Mouse (Mus musculus) intestine, postnatal 0 days (tissue): ENCODE results near the gene Iqce. TPM values are rescaled to one million over a fixed set of nuclear protein-coding genes. Genes with fewer than 3 reads are reported as not detected.

Experiments
- ATAC-seq: fragments of 200-750 bp; cut with Nextera tagmentation; 2 replicates; pipeline ENCODE4 v1.8.0; 2017; ENCODE audit warnings: mild to moderate bottlenecking, moderate TSS enrichment, moderate library complexity
- H3K27ac ChIP-seq: fragments of 300-500 bp; sonication (generic); 2 replicates; pipeline ENCODE4 v1.5.1; 2014; ENCODE audit warnings: mild to moderate bottlenecking, low read depth, low read length, moderate library complexity
- H3K27me3 ChIP-seq: fragments of 300-500 bp; sonication (generic); replicated peaks from 2 replicates; pipeline ENCODE4 v1.6.1; 2014; ENCODE audit warnings: low read length, mixed read lengths; ENCODE audit not compliant: control insufficient read depth, insufficient read depth
- H3K36me3 ChIP-seq: fragments of 300-500 bp; sonication (generic); 2 replicates; pipeline ENCODE4 v1.6.1; 2014; ENCODE audit warnings: mild to moderate bottlenecking, moderate library complexity; ENCODE audit not compliant: control insufficient read depth, insufficient read depth
- H3K4me1 ChIP-seq: fragments of 300-500 bp; sonication (generic); replicated peaks from 2 replicates; pipeline ENCODE4 v1.6.1; 2014; ENCODE audit warnings: antibody characterized with exemption, low read length, mixed read lengths; ENCODE audit not compliant: control insufficient read depth, insufficient read depth
- H3K4me2 ChIP-seq: fragments of 300-500 bp; sonication (generic); replicated peaks from 2 replicates; pipeline ENCODE4 v1.6.1; 2014; ENCODE audit warnings: low read depth, mild to moderate bottlenecking, moderate library complexity
- H3K4me3 ChIP-seq: fragments of 300-500 bp; sonication (generic); 2 replicates; pipeline ENCODE4 v1.5.1; 2014; ENCODE audit warnings: low read depth, low read length
- H3K9ac ChIP-seq: fragments of 300-500 bp; sonication (generic); 2 replicates; pipeline ENCODE4 v1.6.1; 2014; ENCODE audit warnings: mild to moderate bottlenecking, low read depth, low read length
- H3K9me3 ChIP-seq: fragments of 300-500 bp; sonication (generic); 2 replicates; pipeline ENCODE4 v1.6.1; 2016; ENCODE audit warnings: mixed run types; ENCODE audit not compliant: control insufficient read depth
- CTCF ChIP-seq: sonication (generic); IDR thresholded peaks from 2 replicates; pipeline ENCODE4 v1.5.1; 2016; ENCODE audit warnings: low read depth, mild to moderate bottlenecking, control low read depth, antibody characterized with exemption, moderate library complexity
- WGBS: fragments of 180-500 bp; shearing (Covaris S2); extraction: QIAGEN DNeasy Blood & Tissue Kit; methylation state at CpG from one replicate; pipeline ENCODE4 v1.1.7; 2014; 5-methylcytosine and 5-hydroxymethylcytosine counted together
- polyA plus RNA-seq: library from polyadenylated mRNA; unstranded; fragments of >200 nt; fragmentation: Nextera tagmentation; extraction: Ambion mirVana; gene quantifications from 2 replicates; pipeline ENCODE4 v1.2.1, GENCODE M21; 2015

The Iqce gene
- polyA plus RNA-seq, 1 experiment from 2014 or later: 5.7 TPM

DNA sequence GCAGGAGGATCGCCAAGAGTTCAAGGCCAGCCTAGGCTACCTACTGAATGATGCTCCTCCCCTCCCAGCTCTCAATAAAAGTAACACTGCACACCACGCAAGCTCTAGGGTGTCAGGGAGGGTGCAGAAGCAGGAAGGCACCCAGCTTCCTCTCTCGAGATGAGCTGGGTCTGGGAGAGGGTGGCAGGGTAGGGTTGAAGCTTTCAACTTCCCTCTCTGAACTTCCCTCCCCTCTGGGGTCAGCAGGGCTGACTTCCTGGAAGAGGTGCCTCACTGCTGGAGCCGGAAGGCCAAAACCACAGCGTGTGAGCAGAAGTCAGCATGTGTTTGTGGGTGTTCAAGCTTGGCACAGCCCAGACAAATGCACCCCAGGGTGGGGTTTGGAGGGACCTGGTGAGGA, 84.5 kb downstream of the Iqce start:
- no peak for ATAC-seq
- Histone ChIP-seq H3K4me2 (no peak overlapping the region), H3K4me1 (no peaks in the 10 kb centered on the region; the same call in 1 of the 2 replicates), H3K36me3 (peaks cover 25% of the 10 kb centered on the region), H3K4me3 (no peak overlapping the region), H3K9me3 (no peaks in the 10 kb centered on the region), H3K27me3 (no peaks in the 10 kb centered on the region), H3K9ac (no peak overlapping the region), H3K27ac (no peak overlapping the region; the same call in 1 of the 2 replicates)
- TF ChIP-seq CTCF: no peak
- 60% methylated on average over 5 of the region's 5 CpGs for WGBS

DNA sequence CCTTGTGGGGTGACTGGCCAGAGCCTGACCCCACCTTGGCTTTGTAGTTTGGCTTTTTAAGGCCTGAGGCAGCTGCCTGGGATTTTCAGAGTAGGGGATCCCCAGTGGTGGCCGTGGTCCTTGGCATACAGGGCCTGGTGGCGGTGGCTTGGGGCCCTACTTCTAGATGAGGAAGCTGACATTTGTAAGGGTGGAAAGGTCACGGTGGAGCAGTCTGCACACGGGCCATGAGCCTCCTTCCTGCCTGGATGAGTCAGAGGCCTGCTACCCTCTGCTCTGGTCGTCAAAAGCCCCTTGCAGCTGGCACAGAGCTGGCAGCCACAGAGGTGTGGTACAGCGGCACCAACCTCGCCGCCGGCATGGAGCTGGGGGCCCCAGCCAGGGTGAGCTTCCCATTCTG, 85.5 kb downstream of the Iqce start:
- WGBS: 47% methylated on average over 9 of the region's 9 CpGs
- Histone ChIP-seq H3K4me2 (no peak overlapping the region), H3K36me3 (peaks cover 18% of the 10 kb centered on the region; the same call in 1 of the 2 replicates), H3K4me1 (peaks cover 2% of the 10 kb centered on the region; the same call in 1 of the 2 replicates), H3K27me3 (no peaks in the 10 kb centered on the region; the same call in 1 of the 2 replicates), H3K4me3 (no peak overlapping the region), H3K9me3 (no peaks in the 10 kb centered on the region), H3K27ac (no peak overlapping the region; the same call in 1 of the 2 replicates), H3K9ac (no peak overlapping the region)
- TF ChIP-seq CTCF: no peak
- ATAC-seq: no peak

DNA sequence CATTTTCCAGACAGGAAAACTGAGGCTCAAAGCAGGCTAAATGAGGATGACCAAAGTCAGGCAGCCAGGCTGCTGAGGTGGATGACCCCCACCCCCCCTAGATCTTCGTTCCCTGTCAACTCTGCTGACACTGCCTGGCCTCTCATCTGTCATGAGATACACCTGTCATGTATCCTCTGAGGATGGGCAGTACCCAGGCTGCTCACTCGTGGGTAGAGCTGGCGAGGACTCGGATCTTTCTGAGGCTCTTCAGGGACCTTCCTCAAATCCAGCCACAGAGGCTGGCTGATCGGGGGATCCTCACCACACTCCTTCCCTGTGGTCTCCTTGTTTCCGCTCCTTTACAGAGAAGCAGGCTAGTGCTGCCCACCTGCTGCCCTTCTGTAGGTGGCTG, 86.1 kb downstream of the Iqce start:
- peaks cover 7% of the 10 kb centered on the region for H3K4me1 ChIP-seq
- H3K9me3 ChIP-seq: no peaks in the 10 kb centered on the region
- H3K27ac ChIP-seq: peak overlapping the region; percentile 28; the same call in 1 of the 2 replicates
- no peak for ATAC-seq
- no peak overlapping the region for H3K4me3 ChIP-seq
- 85% methylated on average over 6 of the region's 6 CpGs for WGBS
- peaks cover 15% of the 10 kb centered on the region; the same call in 1 of the 2 replicates for H3K36me3 ChIP-seq
- H3K27me3 ChIP-seq: no peaks in the 10 kb centered on the region; the same call in 1 of the 2 replicates
- no peak overlapping the region for H3K9ac ChIP-seq
- no peak for TF ChIP-seq CTCF
- H3K4me2 ChIP-seq: no peak overlapping the region

DNA sequence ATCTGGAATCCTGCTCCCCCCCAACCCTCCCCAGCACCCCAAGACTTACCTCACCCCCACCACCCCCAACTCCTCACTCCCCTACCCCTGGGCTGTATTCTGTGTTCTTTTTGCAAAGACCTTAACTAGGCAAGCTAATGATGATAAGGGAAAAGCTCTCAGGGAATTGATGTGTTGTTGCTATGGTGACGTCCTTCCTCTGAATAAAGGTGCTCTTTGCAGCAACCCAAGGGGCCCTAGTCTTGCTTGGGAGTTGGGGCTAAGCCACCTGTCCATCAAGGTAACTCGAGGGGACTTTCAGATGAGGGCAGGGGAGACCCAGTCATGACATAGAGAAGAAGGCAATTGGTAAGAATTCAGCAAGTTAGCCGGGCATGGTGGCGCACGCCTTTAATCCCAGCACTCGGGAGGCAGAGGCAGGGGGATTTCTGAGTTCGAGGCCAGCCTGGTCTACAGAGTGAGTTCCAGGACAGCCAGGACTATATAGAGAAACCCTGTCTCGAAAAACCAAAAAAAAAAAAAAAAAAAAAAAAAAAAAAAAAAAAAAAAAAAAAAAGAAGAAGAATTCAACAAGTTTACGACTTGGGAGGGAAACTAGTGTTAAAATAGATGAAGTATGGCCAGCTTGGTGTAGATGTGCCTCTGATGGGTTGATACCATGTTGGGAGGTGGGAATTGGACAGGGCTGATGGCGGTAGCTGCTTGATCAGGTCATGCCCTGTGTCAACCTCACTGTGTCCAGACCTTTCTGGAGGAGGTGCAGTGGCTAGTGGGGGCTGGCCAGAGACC, 86.7 kb downstream of the Iqce start:
- H3K9me3 ChIP-seq: no peaks in the 10 kb centered on the region
- no peak overlapping the region for H3K4me2 ChIP-seq
- no peak for ATAC-seq
- no peak overlapping the region for H3K27ac ChIP-seq
- H3K27me3 ChIP-seq: no peaks in the 10 kb centered on the region; the same call in 1 of the 2 replicates
- TF ChIP-seq CTCF: no peak
- H3K36me3 ChIP-seq: peaks cover 15% of the 10 kb centered on the region; the same call in 1 of the 2 replicates
- no peak overlapping the region for H3K9ac ChIP-seq
- no peak overlapping the region for H3K4me3 ChIP-seq
- H3K4me1 ChIP-seq: peaks cover 9% of the 10 kb centered on the region
- 65% methylated on average over 10 of the region's 10 CpGs for WGBS

DNA sequence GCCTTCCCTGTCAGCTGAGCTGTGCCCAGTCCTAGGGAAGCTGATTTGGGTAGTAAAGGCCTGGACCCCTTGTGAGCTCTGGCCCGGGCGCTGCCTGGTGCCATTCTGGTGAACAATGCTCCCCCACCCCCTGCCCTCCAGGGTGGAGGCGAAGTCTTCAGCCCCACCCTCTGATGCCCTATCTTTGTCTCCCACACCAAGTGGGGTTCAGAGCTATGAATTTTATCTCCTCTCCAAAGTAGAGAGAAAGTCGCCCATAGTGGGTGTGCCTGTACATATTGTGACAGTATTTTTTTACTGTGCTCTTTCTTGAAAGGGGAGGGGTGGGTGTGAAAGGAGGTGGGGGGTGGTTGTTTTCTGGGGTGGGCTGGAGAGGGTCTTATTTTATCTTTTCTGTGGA, 87.3 kb downstream of the Iqce start:
- no peak for TF ChIP-seq CTCF
- H3K4me3 ChIP-seq: no peak overlapping the region
- H3K27me3 ChIP-seq: no peaks in the 10 kb centered on the region; the same call in 1 of the 2 replicates
- peaks cover 15% of the 10 kb centered on the region; the same call in 1 of the 2 replicates for H3K36me3 ChIP-seq
- no peaks in the 10 kb centered on the region for H3K9me3 ChIP-seq
- no peak overlapping the region for H3K4me2 ChIP-seq
- 79% methylated on average over 4 of the region's 4 CpGs for WGBS
- peaks cover 12% of the 10 kb centered on the region for H3K4me1 ChIP-seq
- H3K27ac ChIP-seq: no peak overlapping the region
- no peak overlapping the region for H3K9ac ChIP-seq
- ATAC-seq: no peak

DNA sequence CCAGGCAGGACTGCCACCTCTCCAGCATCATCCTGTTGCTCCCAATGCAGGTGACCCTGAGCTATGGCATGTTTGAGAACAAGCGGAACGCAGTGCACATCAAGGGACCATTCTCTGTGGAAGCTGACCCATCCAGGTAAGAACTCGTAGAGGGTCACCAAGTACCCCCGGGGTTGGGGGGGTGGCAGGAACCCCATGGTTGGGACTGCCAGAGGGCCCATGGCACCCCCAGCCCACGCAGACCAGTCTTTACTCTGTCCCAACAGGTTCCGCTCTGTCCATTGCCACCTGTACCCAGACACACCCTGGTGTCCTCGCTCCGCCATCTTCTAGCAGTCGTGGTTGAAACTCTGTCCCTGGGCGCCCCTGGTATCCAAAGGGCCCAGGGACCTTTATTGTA, 88.0 kb downstream of the Iqce start:
- Histone ChIP-seq H3K4me3 (no peak overlapping the region), H3K4me1 (peaks cover 12% of the 10 kb centered on the region), H3K4me2 (no peak overlapping the region), H3K9ac (no peak overlapping the region), H3K27me3 (no peaks in the 10 kb centered on the region; the same call in none of the 2 replicates), H3K27ac (no peak overlapping the region), H3K36me3 (peaks cover 15% of the 10 kb centered on the region; the same call in 1 of the 2 replicates), H3K9me3 (no peaks in the 10 kb centered on the region)
- no peak for ATAC-seq
- TF ChIP-seq CTCF: no peak
- WGBS: 91% methylated on average over 10 of the region's 10 CpGs
